Mouse (Mus musculus) bone marrow macrophage, adult 2 months (primary cell): ENCODE data around the gene Polh.

Source experiments
- CTCF ChIP-seq: IDR thresholded peaks from 2 replicates; pipeline ENCODE4 v1.5.1; 2012; ENCODE audit warnings: low read depth, mild to moderate bottlenecking, low read length, moderate library complexity
- POLR2A ChIP-seq: IDR thresholded peaks from 2 replicates; pipeline ENCODE4 v1.6.1; 2012; ENCODE audit warnings: mild to moderate bottlenecking, low read depth, low read length, borderline replicate concordance

- TF ChIP-seq POLR2A (no peak), CTCF (no peak)
These were observed 37.2 kb upstream of the Polh start for GRCm38 (mm10) chr17:46239516-46240114.
